Mouse (Mus musculus): Measurements from ENCODE around the gene Fam171a2. TPM values are rescaled to one million over a fixed set of nuclear protein-coding genes. Genes with fewer than 3 reads are reported as not detected.
"Not testable (repeated sequence)": the region's sequence is repeated elsewhere in the genome, so short reads cannot be mapped to it uniquely, and the experiment has no call there.

Fam171a2 gene
- total RNA-seq, 2 experiments from 2014 or later: 97.3 to 111 TPM

- no peak for DNase-seq (ENCODE audit: low spot score in 2 of 2)
- intact Hi-C loops (cut with DNase I): no loop called here
Measured at GRCm38 (mm10) chr11:102424666-102425065, 22.8 kb downstream of the Fam171a2 start.

- DNase-seq (ENCODE audit: low spot score in 2 of 2): no peak
- intact Hi-C loops (cut with DNase I): no loop called here
Measured at GRCm38 (mm10) chr11:102421559-102421958, 25.9 kb downstream of the Fam171a2 start.

- intact Hi-C loops (cut with DNase I): no loop called here
- no peak for DNase-seq (ENCODE audit: low spot score in 2 of 2)
Measured at GRCm38 (mm10) chr11:102418887-102419286, 28.6 kb downstream of the Fam171a2 start.

GRCm38 (mm10) chr11:102417160-102417559 is 30.3 kb downstream of the Fam171a2 start:
- intact Hi-C loops (cut with DNase I): no loop called here
- no peak for DNase-seq (ENCODE audit: low spot score in 2 of 2)

- no peak for DNase-seq (ENCODE audit: low spot score in 2 of 2)
- intact Hi-C loops (cut with DNase I): no loop called here
Measured at GRCm38 (mm10) chr11:102415034-102415802, 32.3 kb downstream of the Fam171a2 start.

GRCm38 (mm10) chr11:102413059-102413458 is 34.4 kb downstream of the Fam171a2 start:
- DNase-seq (ENCODE audit: low spot score in 2 of 2): no peak
- intact Hi-C loops (cut with DNase I): no loop called here

GRCm38 (mm10) chr11:102411704-102412103 is 35.8 kb downstream of the Fam171a2 start:
- peak; percentile 93 to 95 for DNase-seq (ENCODE audit: low spot score in 2 of 2)
- intact Hi-C loops (cut with DNase I): loop anchor here (2.0 kb wide), 1 partner anchor 103 kb away; no protein-coding TSS in a partner anchor

GRCm38 (mm10) chr11:102411061-102411460 is 36.4 kb downstream of the Fam171a2 start:
- no peak for DNase-seq (ENCODE audit: low spot score in 2 of 2)
- intact Hi-C loops (cut with DNase I): loop anchor here (2.0 kb wide), 1 partner anchor 102 kb away; no protein-coding TSS in a partner anchor

- DNase-seq (ENCODE audit: low spot score in 2 of 2): not testable (repeated sequence)
- intact Hi-C loops (cut with DNase I): loop anchor here (2.0 kb wide), 1 partner anchor 102 kb away; no protein-coding TSS in a partner anchor
Measured at GRCm38 (mm10) chr11:102410345-102410744, 37.1 kb downstream of the Fam171a2 start.

- DNase-seq (ENCODE audit: low spot score in 2 of 2): no peak
- intact Hi-C loops (cut with DNase I): loop anchor here (2.0 to 5.0 kb wide), 3 partner anchors 21 to 113 kb away; partner anchors contain the start of genes Atxn7l3 and Grn
Measured at GRCm38 (mm10) chr11:102409795-102410330, 37.6 kb downstream of the Fam171a2 start.

GRCm38 (mm10) chr11:102408888-102409794 is 38.3 kb downstream of the Fam171a2 start:
- intact Hi-C loops (cut with DNase I): loop anchor here (1.0 to 5.0 kb wide), 3 partner anchors 22 to 112 kb away; partner anchors contain the start of genes Atxn7l3 and Grn
- DNase-seq (ENCODE audit: low spot score in 2 of 2): no peak

GRCm38 (mm10) chr11:102408344-102408876 is 39.1 kb downstream of the Fam171a2 start:
- DNase-seq (ENCODE audit: low spot score in 2 of 2): peak; percentile 97 to 99
- intact Hi-C loops (cut with DNase I): loop anchor here (1.0 to 5.0 kb wide), 3 partner anchors 22 to 111 kb away; partner anchors contain the start of genes Atxn7l3 and Grn

- no peak for DNase-seq (ENCODE audit: low spot score in 2 of 2)
- intact Hi-C loops (cut with DNase I): loop anchor here (1.0 to 5.0 kb wide), 3 partner anchors 23 to 111 kb away; partner anchors contain the start of genes Atxn7l3 and Grn
Measured at GRCm38 (mm10) chr11:102407834-102408215, 39.7 kb downstream of the Fam171a2 start, which contains the start of gene Slc25a39. Gene Slc25a39 (minus strand): TSS chr11:102407946.

- peak; percentile 85 to 89 for DNase-seq (ENCODE audit: low spot score in 2 of 2)
- intact Hi-C loops (cut with DNase I): loop anchor here (5.0 kb wide), 1 partner anchor 110 kb away; the partner anchor contains the start of gene Atxn7l3
Measured at GRCm38 (mm10) chr11:102406900-102407833, 40.3 kb downstream of the Fam171a2 start.

- no peak for DNase-seq (ENCODE audit: low spot score in 2 of 2)
Measured at GRCm38 (mm10) chr11:102406401-102406800, 41.1 kb downstream of the Fam171a2 start.

GRCm38 (mm10) chr11:102405544-102406285 is 41.8 kb downstream of the Fam171a2 start:
- intact Hi-C loops (cut with DNase I): loop anchor here (5.0 kb wide), 1 partner anchor 108 kb away; the partner anchor contains the start of gene Atxn7l3

More at GRCm38 (mm10) chr11:102406401-102406800, 41.1 kb downstream of the Fam171a2 start:
- intact Hi-C loops (cut with DNase I): loop anchor here (5.0 kb wide), 1 partner anchor 109 kb away; the partner anchor contains the start of gene Atxn7l3

More at GRCm38 (mm10) chr11:102405544-102406285, 41.8 kb downstream of the Fam171a2 start:
- no peak for DNase-seq (ENCODE audit: low spot score in 2 of 2)

All from left cerebral cortex, postnatal 14 days (tissue).